8 mouse cellular contexts compared by ENCODE assay signal in genomic region chr11:119916102-119916790, GRCm38 (mm10). TPM values are rescaled to one million over a fixed set of nuclear protein-coding genes. Genes with fewer than 3 reads are reported as not detected.
A peak's percentile ranks its signal among the peaks of the same experiment; 100 is the strongest.
DNase-seq lines count a peak whose midpoint lies in the region; ATAC-seq and TF ChIP-seq lines count a peak whose summit lies in the region.

No protein-coding gene starts in this region.

- WGBS in heart, embryonic 16.5 days = 71% methylated on average over 15 of the region's 15 CpGs

- no peak overlapping the region for H3K9ac ChIP-seq in heart, embryonic 16.5 days (ENCODE audit: low read length)

- no peak overlapping the region for H3K4me3 ChIP-seq in heart, embryonic 16.5 days (ENCODE audit: low read length)
- no peak overlapping the region for H3K4me3 ChIP-seq in layer of hippocampus, adult 2 months

- no peaks in the 10 kb centered on the region for H3K9me3 ChIP-seq in heart, embryonic 16.5 days (replicated peaks; ENCODE audit: control insufficient read depth, low read length)

- H3K27ac ChIP-seq in heart, embryonic 16.5 days (ENCODE audit: low read length) = no peak overlapping the region
- no peak overlapping the region for H3K27ac ChIP-seq in layer of hippocampus, adult 2 months

- no peaks in the 10 kb centered on the region for H3K27me3 ChIP-seq in heart, embryonic 16.5 days (ENCODE audit: control insufficient read depth, insufficient read depth, low read length)

- TF ChIP-seq CTCF in layer of hippocampus, adult 2 months (conservative IDR thresholded peaks at IDR 0.05) = no peak

- H3K36me3 ChIP-seq in heart, embryonic 16.5 days (ENCODE audit: control insufficient read depth, insufficient read depth) = peaks cover 28% of the 10 kb centered on the region

- peak overlapping the region; percentile 28; the same call in 1 of the 2 replicates for H3K4me2 ChIP-seq in heart, embryonic 16.5 days (ENCODE audit: low read depth, low read length)

- peak; percentile 34 for ATAC-seq in heart, embryonic 16.5 days (replicated peaks; ENCODE audit: extremely low read depth, insufficient read depth, low FRiP score)

- H3K4me1 ChIP-seq in heart, embryonic 16.5 days (ENCODE audit: control insufficient read depth, insufficient read depth, low read length) = peaks cover 25% of the 10 kb centered on the region

- DNase-seq in 416B (ENCODE audit: low read depth) (peak; percentile 88), liver (peak; percentile 47)
- DNase-seq in adrenal gland, adult 18-20 months (ENCODE audit: low spot score in 2 of 2) = peak; percentile 31 to 54
- DNase-seq in right cerebral cortex, adult 2 months (ENCODE audit: low spot score in 2 of 2) = no peak
- DNase-seq in c-Kit-positive CD71-positive TER-119-positive erythroid progenitor cells, embryonic 14.5 days (ENCODE audit: low spot score) = no peak
- no peak for DNase-seq in layer of hippocampus, adult 2 months (ENCODE audit: low spot score in 2 of 2)
- no peak for DNase-seq in right cerebral cortex, postnatal 14 days

RNA-seq across cellular contexts. Expression of gene Chmp6, which starts 3.0 kb away (rescaled TPM):
- 10 to 100 TPM; 32.3 to 33.3 TPM for total RNA-seq in adrenal gland, adult 18-20 months (2021)
- polyA plus RNA-seq in heart, embryonic 16.5 days (2015; fragmentation: Nextera tagmentation; extraction: Ambion mirVana) = 69.8 and 70.5 TPM in 2 replicates
- total RNA-seq in layer of hippocampus, adult 2 months (2021) = 10 to 100 TPM; 34.7 to 45.9 TPM

RNA-seq across cellular contexts. Expression of gene Baiap2, which starts 26.3 kb away (rescaled TPM):
- total RNA-seq in adrenal gland, adult 18-20 months (2021) = 10 to 100 TPM; 16.5 to 31.7 TPM
- 13.0 and 13.9 TPM in 2 replicates for polyA plus RNA-seq in heart, embryonic 16.5 days (2015; fragmentation: Nextera tagmentation; extraction: Ambion mirVana)
- 100 to 1,000 TPM; 244 to 257 TPM for total RNA-seq in layer of hippocampus, adult 2 months (2021)

Comparison
In these comparisons a context has a peak if more than half of its experiments do, and no peak if none do; other contexts are left out.
1. DNase-seq: peak in 416B (single experiment), adrenal gland, adult 18-20 months (2 of 2) and liver (single experiment); none in right cerebral cortex, adult 2 months (0 of 2), c-Kit-positive CD71-positive TER-119-positive erythroid progenitor cells, embryonic 14.5 days (single experiment), layer of hippocampus, adult 2 months (0 of 2) and right cerebral cortex, postnatal 14 days (single experiment).
2. RNA of gene Baiap2, which starts 26.3 kb away (total RNA-seq): 244 to 257 TPM in layer of hippocampus, adult 2 months; 16.5 to 31.7 TPM in adrenal gland, adult 18-20 months; every median in the first group is over 4 times any median in the second.